Mouse (Mus musculus) mouse trophoblast stem cell (cell line): ENCODE data around the gene Slc30a5.
"Not testable (repeated sequence)": the region's sequence is repeated elsewhere in the genome, so short reads cannot be mapped to it uniquely, and the experiment has no call there.

Experiments
- in situ Hi-C, 2 experiments: fragments of 300-500 bp; cut with MseI, MboI; formaldehyde crosslinking; loops; 2 replicates in 1 of 2; 3 replicates in 1 of 2; pipeline ENCODE4 v1.15.1; 2025

Slc30a5 gene

DNA sequence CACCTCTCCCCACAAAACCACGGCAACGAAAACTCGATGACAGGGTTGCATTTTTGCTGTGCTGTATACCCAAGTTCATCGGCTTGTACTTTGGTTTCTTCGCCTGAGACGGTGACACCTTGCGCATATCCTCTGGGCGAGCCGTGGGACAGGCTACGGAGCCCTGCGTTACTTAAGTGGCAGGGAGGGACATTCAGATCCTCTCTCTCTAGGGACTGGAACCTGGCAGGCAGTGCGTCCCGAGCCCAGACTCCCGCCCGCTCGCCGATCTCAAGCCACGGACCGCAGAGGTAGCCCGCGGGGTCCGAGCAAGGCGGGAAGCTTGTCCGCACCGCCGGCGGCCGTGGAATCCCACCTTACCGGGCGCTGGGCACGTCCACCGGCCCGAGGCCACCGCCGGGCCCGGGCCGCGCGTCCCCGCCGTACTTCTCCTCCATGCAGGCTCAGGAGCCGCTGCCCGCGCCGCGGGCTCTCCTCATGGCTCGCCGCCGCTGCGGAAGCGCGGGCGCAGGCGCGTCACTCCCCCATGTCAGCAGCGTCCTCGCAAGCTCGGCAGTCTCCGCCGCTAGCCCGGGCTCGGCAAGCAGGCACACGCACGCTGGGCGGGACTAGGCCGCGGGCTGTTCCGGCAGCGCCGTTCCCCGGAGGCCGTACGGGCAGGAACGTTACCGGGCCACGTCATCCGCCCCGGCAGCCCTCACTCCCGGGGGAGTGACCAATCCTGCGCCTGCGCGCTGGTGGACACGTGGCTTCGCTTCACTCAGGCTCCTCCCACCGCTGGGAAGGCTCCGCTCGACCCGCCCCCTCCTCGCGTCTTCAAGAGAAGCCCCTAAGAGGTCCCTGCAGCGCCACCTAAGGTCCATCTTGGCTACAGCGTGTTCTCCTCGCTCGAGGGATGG is at the start of gene Slc30a5:
Gene Slc30a5, minus strand, starts transcription at position 687 of the 899 bp plus-strand sequence.
- in situ Hi-C loops = no loop called here

DNA sequence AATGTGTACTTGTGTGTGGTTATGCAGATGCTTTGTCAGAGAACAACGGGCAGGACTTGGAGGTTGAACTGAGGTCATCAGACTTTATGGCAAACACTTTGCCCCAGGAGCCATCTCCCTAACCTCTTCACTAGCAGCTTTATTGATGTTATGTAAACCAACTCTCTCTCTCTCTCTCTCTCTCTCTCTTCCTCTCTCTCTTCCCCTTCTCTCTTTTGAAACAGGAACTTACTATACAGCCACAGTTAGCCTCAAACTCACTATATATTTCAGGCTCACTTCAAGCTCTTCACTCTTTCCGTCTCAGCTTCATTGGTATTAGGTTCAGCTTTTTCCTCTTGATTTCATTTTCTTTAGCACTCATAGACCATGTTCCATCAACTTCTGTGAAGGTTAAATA is 48.7 kb upstream of the Slc30a5 start:
- in situ Hi-C loops = no loop called here

- in situ Hi-C loops = no loop called here
These were observed 46.6 kb upstream of the Slc30a5 start for GRCm38 (mm10) chr13:100879806-100880205.

GRCm38 (mm10) chr13:100879326-100879725 is 46.1 kb upstream of the Slc30a5 start:
- in situ Hi-C loops = no loop called here

DNA sequence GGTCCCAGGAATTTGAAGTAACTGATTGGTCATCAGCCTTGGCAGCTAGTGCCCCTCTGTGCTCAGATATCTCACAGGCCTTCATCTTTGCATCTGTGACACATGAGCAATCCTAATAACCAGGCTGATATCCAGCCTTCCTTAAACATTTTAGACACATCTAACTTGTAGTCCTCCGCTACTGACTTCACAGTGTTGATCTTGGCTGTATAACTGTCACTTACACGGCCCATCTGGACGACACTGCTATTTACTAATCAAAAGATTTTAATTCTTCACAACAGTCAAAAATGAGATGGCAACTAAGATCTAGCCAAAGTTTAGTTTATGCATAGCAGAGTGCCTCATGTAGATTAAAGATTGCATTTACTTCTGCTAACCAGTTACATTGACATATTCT is 45.0 kb upstream of the Slc30a5 start:
- in situ Hi-C loops = no loop called here

GRCm38 (mm10) chr13:100877703-100878102 is 44.5 kb upstream of the Slc30a5 start:
- in situ Hi-C loops = no loop called here

- in situ Hi-C loops = no loop called here
These were observed 41.9 kb upstream of the Slc30a5 start for GRCm38 (mm10) chr13:100875103-100875502.

DNA sequence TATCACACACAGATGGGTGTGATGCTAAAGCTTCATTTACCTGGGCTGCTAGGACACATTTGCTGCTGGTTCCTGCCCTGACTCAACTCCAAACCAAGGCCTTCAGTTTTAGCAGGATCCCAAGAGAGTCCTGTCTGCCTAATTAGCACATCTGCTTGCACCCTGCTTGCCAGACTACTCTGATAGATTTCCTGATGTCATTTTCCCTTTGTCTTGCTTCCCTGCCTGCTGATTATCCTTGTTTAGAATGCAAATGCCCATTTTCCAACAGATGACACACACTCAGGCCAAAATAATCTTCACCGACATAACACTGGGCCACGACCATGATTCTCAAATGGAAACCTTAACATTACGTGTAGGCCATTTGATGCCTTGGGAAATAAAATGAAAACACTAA is 41.4 kb upstream of the Slc30a5 start:
- in situ Hi-C loops = no loop called here

- in situ Hi-C loops = no loop called here
These were observed 40.3 kb upstream of the Slc30a5 start for GRCm38 (mm10) chr13:100873530-100873929.

- in situ Hi-C loops = no loop called here
These were observed 38.4 kb upstream of the Slc30a5 start for GRCm38 (mm10) chr13:100871445-100872171.

DNA sequence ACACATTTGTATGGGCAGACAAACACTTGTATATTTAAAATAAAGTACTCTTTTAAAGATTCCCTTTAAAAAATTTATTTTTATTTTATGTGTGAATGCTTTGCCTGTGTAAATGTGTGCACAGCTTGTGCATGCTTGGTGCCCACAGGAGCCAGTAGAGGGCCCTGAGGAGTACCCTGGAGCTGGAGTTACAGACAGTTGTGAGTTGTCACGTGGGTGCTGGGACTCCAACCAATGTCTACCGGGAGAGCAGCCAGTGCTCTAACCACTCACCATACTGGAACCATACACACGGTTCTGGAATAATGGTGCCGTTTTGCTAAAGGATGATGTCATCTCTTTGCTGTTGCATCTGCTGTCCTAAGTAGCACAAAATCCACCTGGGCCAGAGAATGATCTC is 36.6 kb upstream of the Slc30a5 start:
- in situ Hi-C loops = no loop called here

GRCm38 (mm10) chr13:100866311-100866710 is 33.1 kb upstream of the Slc30a5 start:
- in situ Hi-C loops = no loop called here

DNA sequence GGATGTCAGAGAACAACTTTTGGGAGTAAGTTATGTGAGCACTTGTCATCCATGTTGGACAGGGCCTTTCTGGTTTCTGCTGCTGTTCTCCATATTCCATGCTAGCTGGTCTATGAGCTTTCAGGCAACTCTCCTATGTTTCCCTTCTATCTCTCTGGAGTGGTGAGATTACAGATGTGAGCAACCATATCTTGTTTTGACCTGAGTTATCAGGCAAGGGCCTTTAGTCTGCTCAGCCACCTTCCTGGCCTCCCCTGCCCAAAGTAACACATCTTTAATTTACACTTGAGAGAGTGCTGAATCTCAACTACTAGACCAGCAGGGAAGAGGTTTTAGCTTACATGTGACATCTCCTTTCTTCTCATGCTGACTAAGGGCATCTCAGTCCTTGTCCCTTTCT is 32.5 kb upstream of the Slc30a5 start:
- in situ Hi-C loops = no loop called here

GRCm38 (mm10) chr13:100863914-100864313 is 30.7 kb upstream of the Slc30a5 start:
- in situ Hi-C loops = not testable (repeated sequence)

DNA sequence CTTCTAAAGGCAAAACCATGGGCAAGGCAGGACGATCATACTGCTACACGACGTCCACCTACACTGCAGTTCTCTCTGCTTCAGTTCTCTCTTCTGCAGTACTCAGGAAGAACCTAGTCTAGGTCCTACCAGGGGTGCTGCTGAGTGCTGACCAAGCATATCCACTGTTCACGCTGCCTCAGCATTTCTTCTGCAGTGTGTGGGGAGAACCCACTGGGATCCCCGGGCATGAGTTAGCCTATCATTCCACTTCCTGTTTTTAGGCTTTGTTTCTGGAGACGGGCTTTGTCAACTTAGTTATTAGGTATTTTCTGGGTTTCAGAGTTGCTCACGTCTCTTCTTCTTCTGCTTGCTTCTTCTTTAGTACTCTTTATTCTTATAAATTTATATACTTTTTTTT is 25.9 kb upstream of the Slc30a5 start:
- in situ Hi-C loops = no loop called here

- in situ Hi-C loops = no loop called here
These were observed 20.9 kb upstream of the Slc30a5 start for GRCm38 (mm10) chr13:100854174-100854573.

- in situ Hi-C loops = no loop called here
These were observed 19.9 kb upstream of the Slc30a5 start for GRCm38 (mm10) chr13:100853120-100853519.

GRCm38 (mm10) chr13:100849137-100849536 is 15.9 kb upstream of the Slc30a5 start:
- in situ Hi-C loops = no loop called here

- in situ Hi-C loops = no loop called here
These were observed 13.8 kb upstream of the Slc30a5 start for GRCm38 (mm10) chr13:100846891-100847579.

DNA sequence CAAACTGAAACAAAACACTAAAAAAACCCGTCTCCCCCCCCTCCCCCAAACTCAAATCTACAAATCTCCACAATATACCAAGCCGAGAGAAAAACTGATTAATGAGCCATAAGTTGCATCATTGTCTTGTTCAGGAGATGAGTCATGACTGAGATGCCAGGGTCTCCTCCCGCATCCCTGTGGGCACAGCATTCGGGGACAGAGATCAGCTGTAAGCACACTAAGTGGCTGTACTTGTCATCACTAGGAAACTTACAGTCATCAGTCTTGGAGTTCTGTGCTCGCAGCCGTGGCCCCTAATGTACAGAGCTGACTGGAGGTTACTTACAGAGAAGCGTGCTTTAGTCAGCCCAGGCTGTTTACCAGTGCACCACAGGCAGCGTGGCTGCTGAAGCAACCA is 13.0 kb upstream of the Slc30a5 start:
- in situ Hi-C loops = no loop called here

GRCm38 (mm10) chr13:100843944-100844343 is 10.7 kb upstream of the Slc30a5 start:
- in situ Hi-C loops = no loop called here

GRCm38 (mm10) chr13:100843016-100843725 is 9.9 kb upstream of the Slc30a5 start:
- in situ Hi-C loops = no loop called here
